Mouse (Mus musculus) cerebellum, adult 2 months (tissue): Measurements from ENCODE around the gene Fam92b. TPM values are rescaled to one million over a fixed set of nuclear protein-coding genes. Genes with fewer than 3 reads are reported as not detected.

ENCODE experiments used
- DNase-seq, 2 experiments: peaks; one replicate each; pipeline ENCODE4 v3.0.0; 2021
- H3K27ac ChIP-seq: fragments of 200-500 bp; 2 replicates; pipeline ENCODE4 v1.5.1; 2012; ENCODE audit warnings: low read length, control low read depth, inconsistent platforms; ENCODE audit not compliant: insufficient read depth
- H3K27me3 ChIP-seq: fragments of 200-500 bp; 2 replicates; pipeline ENCODE4 v1.6.1; 2012; ENCODE audit warnings: inconsistent platforms, mild to moderate bottlenecking, low read length, moderate library complexity; ENCODE audit not compliant: control insufficient read depth, insufficient read depth
- H3K4me1 ChIP-seq: fragments of 200-500 bp; 2 replicates; pipeline ENCODE4 v1.6.1; 2011; ENCODE audit warnings: low read length; ENCODE audit not compliant: control insufficient read depth, insufficient read depth
- H3K4me3 ChIP-seq: fragments of 200-500 bp; replicated peaks from 2 replicates; pipeline ENCODE3; 2011; ENCODE audit warnings: mild to moderate bottlenecking, low read depth, low read length, control low read depth; ENCODE audit not compliant: insufficient read depth
- CTCF ChIP-seq: fragments of 200-500 bp; IDR thresholded peaks from 2 replicates; pipeline ENCODE4 v1.5.1; 2011; ENCODE audit warnings: low read depth, mild to moderate bottlenecking, control low read depth, low read length, moderate library complexity, borderline replicate concordance; ENCODE audit not compliant: insufficient read depth
- POLR2A ChIP-seq: fragments of 200-500 bp; IDR thresholded peaks from 2 replicates; pipeline ENCODE4 v1.6.1; 2011; ENCODE audit warnings: low read length, control low read depth, borderline replicate concordance; ENCODE audit not compliant: insufficient read depth
- WGBS: fragments of 180-500 bp; shearing (Covaris S2); methylation state at CpG from one replicate; pipeline ENCODE4 v1.1.7; 2018; 5-methylcytosine and 5-hydroxymethylcytosine counted together
- polyA plus RNA-seq: library from polyadenylated mRNA; depleted of rRNA; stranded (reverse); fragments of >200 nt; gene quantifications from 2 replicates; pipeline ENCODE4 v1.2.3, GENCODE M21; 2012

Gene Fam92b
- polyA plus RNA-seq, 1 experiment = 1.8 TPM

- peak; percentile 95 to 96 for DNase-seq
- H3K4me3 ChIP-seq = no peak overlapping the region
- 4% methylated on average over 5 of the region's 5 CpGs for WGBS
- TF ChIP-seq POLR2A (no peak), CTCF (no peak)
- H3K27me3 ChIP-seq = no peaks in the 10 kb centered on the region
- H3K4me1 ChIP-seq = peaks cover 18% of the 10 kb centered on the region
- no peak overlapping the region for H3K27ac ChIP-seq
Measured at GRCm38 (mm10) chr8:120213939-120214338, 36.7 kb upstream of the Fam92b start.

- peaks cover 18% of the 10 kb centered on the region for H3K4me1 ChIP-seq
- H3K27me3 ChIP-seq = no peaks in the 10 kb centered on the region
- no peak overlapping the region for H3K27ac ChIP-seq
- TF ChIP-seq CTCF = no peak
- no peak for TF ChIP-seq POLR2A
- no peak for DNase-seq
- 89% methylated on average over 3 of the region's 3 CpGs for WGBS
- no peak overlapping the region for H3K4me3 ChIP-seq
Measured at GRCm38 (mm10) chr8:120213229-120213628, 36.0 kb upstream of the Fam92b start.

GRCm38 (mm10) chr8:120212596-120212995 is 35.3 kb upstream of the Fam92b start:
- Histone ChIP-seq H3K4me3 (no peak overlapping the region), H3K27me3 (no peaks in the 10 kb centered on the region), H3K4me1 (peaks cover 18% of the 10 kb centered on the region), H3K27ac (no peak overlapping the region)
- TF ChIP-seq POLR2A (no peak), CTCF (no peak)
- no peak for DNase-seq
- WGBS = 98% methylated on average over 7 of the region's 7 CpGs

- no peak for TF ChIP-seq POLR2A
- TF ChIP-seq CTCF = no peak
- H3K4me3 ChIP-seq = no peak overlapping the region
- WGBS = 57% methylated on average over 4 of the region's 4 CpGs
- H3K27ac ChIP-seq = no peak overlapping the region
- DNase-seq = no peak
- peaks cover 18% of the 10 kb centered on the region for H3K4me1 ChIP-seq
- no peaks in the 10 kb centered on the region for H3K27me3 ChIP-seq
Measured at GRCm38 (mm10) chr8:120211345-120211744, 34.1 kb upstream of the Fam92b start.

- 78% methylated on average over 11 of the region's 11 CpGs for WGBS
- H3K27me3 ChIP-seq = no peaks in the 10 kb centered on the region
- no peak for TF ChIP-seq CTCF
Measured at GRCm38 (mm10) chr8:120208113-120208512, 30.8 kb upstream of the Fam92b start.

GRCm38 (mm10) chr8:120207364-120207763 is 30.1 kb upstream of the Fam92b start:
- Histone ChIP-seq H3K27ac (no peak overlapping the region), H3K4me1 (no peaks in the 10 kb centered on the region), H3K27me3 (no peaks in the 10 kb centered on the region), H3K4me3 (no peak overlapping the region)
- no peak for DNase-seq
- TF ChIP-seq POLR2A (no peak), CTCF (no peak)
- 93% methylated on average over 8 of the region's 8 CpGs for WGBS

More at GRCm38 (mm10) chr8:120208113-120208512, 30.8 kb upstream of the Fam92b start:
- no peak for DNase-seq
- H3K4me3 ChIP-seq = no peak overlapping the region
- no peak overlapping the region for H3K27ac ChIP-seq
- no peaks in the 10 kb centered on the region for H3K4me1 ChIP-seq

- DNase-seq = no peak
- WGBS = 92% methylated on average over 9 of the region's 9 CpGs
Measured at GRCm38 (mm10) chr8:120205916-120206315, 28.6 kb upstream of the Fam92b start.

GRCm38 (mm10) chr8:120204736-120205360 is 27.6 kb upstream of the Fam92b start:
- Histone ChIP-seq H3K27ac (no peak overlapping the region), H3K4me1 (no peaks in the 10 kb centered on the region), H3K27me3 (no peaks in the 10 kb centered on the region), H3K4me3 (no peak overlapping the region)
- WGBS = 77% methylated on average over 7 of the region's 7 CpGs
- no peak for TF ChIP-seq CTCF
- TF ChIP-seq POLR2A = no peak
- DNase-seq = no peak

More at GRCm38 (mm10) chr8:120205916-120206315, 28.6 kb upstream of the Fam92b start:
- no peak overlapping the region for H3K4me3 ChIP-seq
- no peaks in the 10 kb centered on the region for H3K27me3 ChIP-seq
- TF ChIP-seq POLR2A (no peak), CTCF (no peak)
- H3K4me1 ChIP-seq = no peaks in the 10 kb centered on the region
- no peak overlapping the region for H3K27ac ChIP-seq
